Comparison of ENCODE assay signal across 12 mouse cellular contexts in genomic region chr10:51779648-51780047, GRCm38 (mm10).
DNase-seq lines count a peak whose midpoint lies in the region; TF ChIP-seq lines count a peak whose summit lies in the region.
"Had no signal": no experiment of that assay in that cellular context is flagged by ENCODE, and none has a peak within 500 bp of the region (broad histone marks: within the 10 kb centered on the region; RNA-seq: fewer than 3 reads in every experiment).

No protein-coding gene starts in this region.

- no peaks in the 10 kb centered on the region for H3K36me3 ChIP-seq in CH12.LX (replicated peaks in 1 of 2; ENCODE audit: control insufficient read depth in 1 of 2, insufficient read depth in 1 of 2, low read length in 1 of 2)

- intact Hi-C loops in heart, postnatal 25 days (cut with DNase I): no loop called here

- no peak for TF ChIP-seq EP300 in CH12.LX (IDR thresholded peaks at IDR 0.05; ENCODE audit: low read length)

- H3K79me2 ChIP-seq in CH12.LX (replicated peaks; ENCODE audit: control insufficient read depth, extremely low read depth, insufficient read depth, poor library complexity, severe bottlenecking): no peaks in the 10 kb centered on the region

- no peaks in the 10 kb centered on the region for H3K9me3 ChIP-seq in CH12.LX (replicated peaks; ENCODE audit: low read length)

- TF ChIP-seq RAD21 in CH12.LX (IDR thresholded peaks at IDR 0.05; ENCODE audit: low read depth, low read length): peak; percentile 47

- H3K4me3 ChIP-seq in layer of hippocampus, adult 2 months: no peak overlapping the region
- no peak overlapping the region for H3K4me3 ChIP-seq in CH12.LX (replicated peaks in 1 of 3; ENCODE audit: low read depth in 2 of 3, low read length in 2 of 3, poor library complexity in 1 of 3)

- in situ Hi-C loops in CH12.LX (cut with MboI; ENCODE audit: low pct_ligation_motif_present, low pct_unique_long_range_greater_than_20kb, low sequenced_read_pairs): loop anchor here (25.0 kb wide), 1 partner anchor 308 kb away; no protein-coding TSS in a partner anchor

- no peak overlapping the region for H3K9ac ChIP-seq in CH12.LX (ENCODE audit: insufficient read depth, low read depth)

- DNase-seq in embryo, embryonic 10 days (ENCODE audit: low spot score): peak; percentile 17
- DNase-seq in embryo, embryonic 9.5 days (ENCODE audit: extremely low spot score): no peak
- peak in 1 of 2 experiments; percentile 1 for DNase-seq in layer of hippocampus, adult 2 months (ENCODE audit: low spot score in 2 of 2)
- DNase-seq in layer of hippocampus, postnatal 25 days (ENCODE audit: extremely low spot score in 1 of 2, low spot score in 1 of 2): no peak
- peak; percentile 31 for DNase-seq in CH12.LX (ENCODE audit: extremely low read depth)
- DNase-seq in embryo, embryonic 11 days: peak; percentile 29
- no peak for DNase-seq in spleen, adult 12 weeks (ENCODE audit: low spot score)
- DNase-seq in heart, postnatal 25 days (ENCODE audit: low spot score): no peak
- DNase-seq: B cell, adult 2 months; lung, adult 2 months; thymus, postnatal 25 days had no signal

- no peak overlapping the region for H3K27ac ChIP-seq in layer of hippocampus, adult 2 months
- H3K27ac ChIP-seq in CH12.LX (ENCODE audit: insufficient read depth, low read depth): no peak overlapping the region

- no peaks in the 10 kb centered on the region for H3K4me1 ChIP-seq in CH12.LX (ENCODE audit: control insufficient read depth in 1 of 2, insufficient read depth in 2 of 2)

- H3K4me2 ChIP-seq in CH12.LX (ENCODE audit: insufficient read depth, low read depth, poor library complexity, severe bottlenecking): no peak overlapping the region
- H3K4me2 ChIP-seq: heart, embryonic 11.5 days had no signal

- TF ChIP-seq CTCF in layer of hippocampus, adult 2 months (conservative IDR thresholded peaks at IDR 0.05): peak; percentile 76
- peak in 1 of 2 experiments; percentile 52; a peak in 2 of 4 replicates for TF ChIP-seq CTCF in CH12.LX (conservative IDR thresholded peaks at IDR 0.05 in 1 of 2, IDR thresholded peaks at IDR 0.05 in 1 of 2; ENCODE audit: low read depth in 2 of 2, low read length in 2 of 2)

- H3K27me3 ChIP-seq in CH12.LX (replicated peaks): no peaks in the 10 kb centered on the region

- dilution Hi-C loops in CH12.LX (cut with MboI; ENCODE audit: extremely low pct_ligation_motif_present, extremely low pct_unique_long_range_greater_than_20kb, low sequenced_read_pairs): no loop called here

- no peak for TF ChIP-seq POLR2A in CH12.LX (IDR thresholded peaks at IDR 0.05; ENCODE audit: low read depth, low read length)

TF ChIP-seq in CH12.LX, 34 proteins besides CTCF, POLR2A, EP300 and RAD21:
- TF ChIP-seq UBTF (IDR thresholded peaks at IDR 0.05; ENCODE audit: low read depth, low read length) (no peak), SMC3 (IDR thresholded peaks at IDR 0.05; ENCODE audit: low read depth, low read length) (peak; percentile 36), SIN3A (IDR thresholded peaks at IDR 0.05; ENCODE audit: low read length) (no peak), MAX (IDR thresholded peaks at IDR 0.05; ENCODE audit: low read length) (no peak), TBP (conservative IDR thresholded peaks at IDR 0.05; ENCODE audit: low read depth, low read length) (no peak)
TF ChIP-seq in CH12.LX: peak in this region for 1.

Comparison
In these comparisons a context has a peak if more than half of its experiments do, and no peak if none do; other contexts are left out.
1. DNase-seq: peak in embryo, embryonic 10 days (single experiment), CH12.LX (single experiment) and embryo, embryonic 11 days (single experiment); none in embryo, embryonic 9.5 days (single experiment), layer of hippocampus, postnatal 25 days (0 of 2), spleen, adult 12 weeks (single experiment) and heart, postnatal 25 days (single experiment).